Mouse (Mus musculus) liver, embryonic 11.5 days (tissue): ENCODE results near the gene Svop. TPM values are rescaled to one million over a fixed set of nuclear protein-coding genes. Genes with fewer than 3 reads are reported as not detected.

Experiments
- ATAC-seq: fragments of 200-750 bp; cut with Nextera tagmentation; replicated peaks from 2 replicates; pipeline ENCODE4 v1.8.0; 2017; ENCODE audit warnings: moderate number of reproducible peaks, mild to moderate bottlenecking, moderate TSS enrichment, moderate library complexity; ENCODE audit not compliant: low FRiP score
- DNase-seq: peaks from one replicate; pipeline ENCODE4 v3.0.0-alpha.2; 2017; ENCODE audit warnings: low spot score
- H3K27ac ChIP-seq: fragments of 300-500 bp; sonication (generic); 2 replicates; pipeline ENCODE4 v1.5.1; 2014; ENCODE audit warnings: mild to moderate bottlenecking, low read depth, low read length, control low read depth
- H3K27me3 ChIP-seq: fragments of 300-500 bp; sonication (generic); replicated peaks from 2 replicates; pipeline ENCODE4 v1.6.1; 2014; ENCODE audit warnings: low read length, mixed read lengths; ENCODE audit not compliant: control insufficient read depth, insufficient read depth
- H3K36me3 ChIP-seq: fragments of 300-500 bp; sonication (generic); 2 replicates; pipeline ENCODE4 v1.6.1; 2014; ENCODE audit warnings: mild to moderate bottlenecking, low read length, moderate library complexity, mixed read lengths; ENCODE audit not compliant: control insufficient read depth, insufficient read depth
- H3K4me1 ChIP-seq: fragments of 300-500 bp; sonication (generic); replicated peaks from 2 replicates; pipeline ENCODE4 v1.6.1; 2014; ENCODE audit warnings: low read length, mixed read lengths; ENCODE audit not compliant: control insufficient read depth, insufficient read depth
- H3K4me2 ChIP-seq: fragments of 300-500 bp; sonication (generic); 2 replicates; pipeline ENCODE4 v1.6.1; 2014; ENCODE audit warnings: mild to moderate bottlenecking, control low read depth, moderate library complexity
- H3K4me3 ChIP-seq: fragments of 300-500 bp; sonication (generic); 2 replicates; pipeline ENCODE4 v1.5.1; 2014; ENCODE audit warnings: low read depth, low read length, control low read depth
- H3K9ac ChIP-seq: fragments of 300-500 bp; sonication (generic); 2 replicates; pipeline ENCODE4 v1.6.1; 2014; ENCODE audit warnings: low read depth, low read length, control low read depth
- H3K9me3 ChIP-seq: fragments of 300-500 bp; sonication (generic); 2 replicates; pipeline ENCODE4 v1.6.1; 2016; ENCODE audit warnings: low read length, inconsistent platforms, mixed read lengths; ENCODE audit not compliant: control insufficient read depth
- WGBS: fragments of 180-500 bp; shearing (Covaris S2); extraction: QIAGEN DNeasy Blood & Tissue Kit; methylation state at CpG from one replicate; pipeline ENCODE4 v1.1.7; 2014; 5-methylcytosine and 5-hydroxymethylcytosine counted together
- polyA plus RNA-seq: library from polyadenylated mRNA; unstranded; fragments of >200 nt; fragmentation: Nextera tagmentation; extraction: Ambion mirVana; gene quantifications from 2 replicates; pipeline ENCODE4 v1.2.1, GENCODE M21; 2014

Svop gene
- polyA plus RNA-seq, 1 experiment from 2014 or later: not detected

DNA sequence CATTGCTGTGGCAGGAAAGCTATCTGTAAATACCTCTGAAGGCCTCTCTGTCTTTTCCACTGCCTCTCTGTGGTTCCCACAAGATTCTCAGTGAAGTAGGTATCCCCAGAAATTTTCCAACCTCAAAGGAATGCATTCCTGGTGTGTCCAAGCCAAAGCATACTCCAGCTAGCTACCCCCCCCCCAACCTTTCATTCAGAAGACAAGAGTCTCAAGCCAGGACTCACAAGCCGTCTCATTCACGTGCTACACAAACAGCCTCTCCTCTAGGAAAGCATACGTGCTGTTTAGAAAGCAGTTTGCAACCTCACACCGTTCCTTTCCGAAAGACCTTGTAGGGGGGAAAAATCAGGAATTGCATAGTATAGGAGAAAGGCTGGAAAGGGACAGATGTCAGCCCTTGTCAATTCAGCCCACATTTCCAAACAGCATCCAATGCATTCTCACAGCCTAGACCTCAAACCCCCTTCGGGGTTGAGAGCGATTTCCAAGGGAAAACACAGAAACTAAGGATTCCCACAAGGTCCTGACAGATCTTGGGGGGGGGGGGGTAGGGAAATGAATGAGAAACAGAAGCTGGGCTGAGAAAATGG lies 853 bp downstream of the Svop start:
- Histone ChIP-seq H3K9ac (no peak overlapping the region), H3K27me3 (peaks cover 10% of the 10 kb centered on the region), H3K27ac (no peak overlapping the region), H3K9me3 (no peaks in the 10 kb centered on the region), H3K4me1 (no peaks in the 10 kb centered on the region; the same call in 1 of the 2 replicates), H3K4me3 (no peak overlapping the region), H3K4me2 (no peak overlapping the region), H3K36me3 (no peaks in the 10 kb centered on the region)
- ATAC-seq (no peak), DNase-seq (no peak)
- WGBS: 28% methylated on average over 7 of the region's 7 CpGs

DNA sequence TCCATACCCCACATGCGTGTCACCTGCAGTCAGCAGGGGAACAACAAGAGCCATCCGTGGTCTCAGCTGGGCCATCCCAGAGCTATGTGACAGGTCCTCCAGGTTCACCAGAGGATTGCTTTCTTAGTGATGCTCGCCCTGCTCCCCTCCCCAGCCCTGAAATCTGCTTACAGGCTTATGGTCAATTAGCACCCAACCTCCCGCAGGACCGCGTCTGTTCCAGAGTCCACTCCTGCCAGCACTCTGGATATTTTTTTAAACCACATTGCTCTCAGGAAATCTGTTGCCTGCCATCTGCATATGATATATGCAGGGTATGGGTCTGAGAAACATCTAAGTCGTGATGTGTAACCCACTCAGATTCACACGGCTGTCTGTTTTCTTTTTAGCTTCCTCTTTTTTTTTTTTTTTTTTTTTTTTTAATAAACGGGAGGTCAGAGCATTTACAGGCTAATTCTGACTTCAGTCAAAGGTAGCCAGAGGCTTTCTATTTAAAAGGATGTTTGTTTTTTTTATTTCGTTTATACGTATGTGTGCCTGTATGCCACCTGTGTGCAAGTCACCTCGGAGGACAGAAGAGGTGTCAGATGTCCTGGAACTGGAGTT lies 3.4 kb downstream of the Svop start:
- Histone ChIP-seq H3K4me1 (no peaks in the 10 kb centered on the region; the same call in 1 of the 2 replicates), H3K9me3 (no peaks in the 10 kb centered on the region), H3K4me3 (no peak overlapping the region), H3K27me3 (peaks cover 10% of the 10 kb centered on the region), H3K9ac (no peak overlapping the region), H3K36me3 (no peaks in the 10 kb centered on the region), H3K4me2 (no peak overlapping the region), H3K27ac (no peak overlapping the region)
- WGBS: 63% methylated on average over 12 of the region's 12 CpGs
- DNase-seq (no peak), ATAC-seq (no peak)

DNA sequence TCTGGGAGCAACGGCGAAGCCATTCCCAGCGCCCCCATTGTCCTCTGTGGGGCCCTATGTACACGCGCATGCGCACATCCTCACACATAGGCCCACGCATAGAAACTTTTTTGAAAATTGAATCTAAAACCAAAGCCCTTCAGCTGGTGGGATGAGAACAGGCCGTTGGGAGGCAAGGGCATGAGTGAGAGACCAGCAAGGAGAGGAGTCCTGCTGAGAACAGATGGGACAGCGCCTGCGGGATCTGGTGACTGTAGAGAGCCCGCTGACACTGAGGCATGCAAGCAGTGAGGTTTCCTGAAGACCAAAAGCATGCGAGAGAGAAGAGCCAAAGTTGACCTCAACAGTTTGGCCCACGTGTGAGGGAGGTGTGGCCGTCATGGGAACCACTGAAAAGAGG lies 5.9 kb downstream of the Svop start:
- no peak overlapping the region for H3K4me2 ChIP-seq
- ATAC-seq: no peak

DNA sequence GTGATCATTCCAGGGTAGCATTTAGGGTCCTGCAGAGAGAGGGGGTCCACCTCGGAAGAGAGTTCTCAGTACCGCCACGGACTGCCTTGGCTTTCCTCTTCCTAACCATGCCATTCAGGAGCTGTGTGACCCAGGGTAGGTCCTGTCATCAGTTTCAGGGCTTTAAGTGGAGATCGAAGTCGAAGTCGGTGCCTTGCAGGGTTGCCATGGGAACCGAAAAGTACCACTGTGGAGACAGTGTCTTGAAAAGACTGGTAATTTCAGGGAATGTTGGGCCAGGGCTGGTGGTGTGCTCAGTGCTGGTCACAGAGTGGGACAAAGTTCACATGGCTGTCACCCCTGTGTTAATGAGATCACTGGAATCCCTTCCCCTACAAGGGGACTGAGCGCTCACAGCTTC lies 14.4 kb downstream of the Svop start:
- Histone ChIP-seq H3K9me3 (no peaks in the 10 kb centered on the region), H3K27ac (no peak overlapping the region), H3K9ac (no peak overlapping the region), H3K36me3 (no peaks in the 10 kb centered on the region), H3K4me3 (no peak overlapping the region), H3K27me3 (no peaks in the 10 kb centered on the region), H3K4me2 (no peak overlapping the region), H3K4me1 (no peaks in the 10 kb centered on the region)
- DNase-seq: no peak
- no peak for ATAC-seq
- WGBS: 66% methylated on average over 8 of the region's 8 CpGs

More for the DNA sequence above, 5.9 kb downstream of the Svop start:
- no peaks in the 10 kb centered on the region; the same call in 1 of the 2 replicates for H3K27me3 ChIP-seq
- H3K36me3 ChIP-seq: no peaks in the 10 kb centered on the region
- H3K4me1 ChIP-seq: no peaks in the 10 kb centered on the region
- H3K9me3 ChIP-seq: no peaks in the 10 kb centered on the region
- 67% methylated on average over 14 of the region's 14 CpGs for WGBS
- H3K27ac ChIP-seq: no peak overlapping the region
- no peak overlapping the region for H3K4me3 ChIP-seq
- no peak for DNase-seq
- no peak overlapping the region for H3K9ac ChIP-seq

DNA sequence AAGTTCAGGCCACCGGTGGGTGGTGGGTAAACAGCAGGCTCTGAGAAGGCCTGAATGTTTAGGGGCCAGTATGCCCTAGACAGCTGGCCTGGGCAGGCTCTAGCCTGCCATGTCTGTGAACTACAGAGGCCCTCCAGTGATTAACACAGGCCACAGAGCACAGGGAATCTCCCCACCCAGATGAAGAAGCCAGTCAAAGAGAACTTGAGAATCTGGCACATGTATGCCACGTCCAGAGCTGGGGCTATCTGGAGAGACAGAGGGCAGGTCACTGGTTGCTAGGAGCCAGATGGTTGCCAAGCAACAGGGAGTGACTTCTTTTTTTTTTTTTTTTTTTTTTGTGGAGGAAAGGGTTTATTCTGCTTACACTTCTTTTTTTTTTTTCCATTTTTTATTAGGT lies 19.1 kb downstream of the Svop start:
- Histone ChIP-seq H3K9ac (no peak overlapping the region), H3K36me3 (no peaks in the 10 kb centered on the region), H3K27me3 (no peaks in the 10 kb centered on the region), H3K9me3 (no peaks in the 10 kb centered on the region), H3K4me2 (no peak overlapping the region), H3K27ac (no peak overlapping the region), H3K4me1 (no peaks in the 10 kb centered on the region), H3K4me3 (no peak overlapping the region)
- DNase-seq: no peak
- WGBS: 46% methylated on average over 2 of the region's 2 CpGs
- no peak for ATAC-seq

DNA sequence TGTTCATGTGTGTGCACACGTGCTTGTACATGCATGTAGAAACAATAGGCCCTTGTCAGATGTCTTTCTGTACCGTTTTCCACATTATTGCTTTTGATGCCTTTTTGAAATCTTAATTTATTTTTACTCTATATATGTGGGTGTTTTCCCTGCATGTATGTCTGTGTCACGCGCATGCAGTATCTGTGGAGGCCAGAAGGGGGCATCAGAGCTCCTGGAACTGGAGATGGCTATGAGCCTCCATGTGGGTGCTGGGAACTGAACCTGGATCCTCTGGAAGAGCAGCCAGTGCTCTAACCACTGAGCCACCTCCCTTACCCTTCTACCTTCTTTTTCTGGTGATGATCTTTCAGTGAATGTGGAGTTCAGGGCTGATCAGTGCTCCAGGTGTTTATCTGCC lies 20.5 kb downstream of the Svop start:
- DNase-seq: no peak
- Histone ChIP-seq H3K4me1 (no peaks in the 10 kb centered on the region), H3K4me2 (no peak overlapping the region), H3K27me3 (no peaks in the 10 kb centered on the region), H3K27ac (no peak overlapping the region), H3K4me3 (no peak overlapping the region), H3K9me3 (no peaks in the 10 kb centered on the region), H3K9ac (no peak overlapping the region), H3K36me3 (no peaks in the 10 kb centered on the region)
- no peak for ATAC-seq
- 90% methylated on average over 4 of the region's 4 CpGs for WGBS

DNA sequence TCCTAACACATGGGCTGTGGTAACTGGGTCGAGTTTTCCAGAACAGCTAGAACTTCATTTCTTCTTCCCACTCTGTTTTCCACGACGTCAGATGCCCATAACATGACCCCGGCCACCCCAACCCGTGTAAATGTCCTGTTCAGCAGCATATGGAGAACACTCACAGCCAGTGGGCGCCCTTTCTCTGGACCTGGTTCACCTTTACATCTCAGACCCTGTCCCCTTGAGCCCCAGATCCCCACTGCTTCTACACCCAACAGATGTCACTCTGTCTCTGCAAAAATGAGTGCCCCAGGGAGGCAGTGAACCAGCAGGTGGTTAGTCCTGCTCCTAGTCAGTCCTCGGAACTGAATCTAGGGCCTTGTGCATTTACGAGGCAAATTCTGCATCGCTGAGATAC lies 23.4 kb downstream of the Svop start:
- Histone ChIP-seq H3K4me1 (no peaks in the 10 kb centered on the region), H3K4me3 (no peak overlapping the region), H3K27me3 (no peaks in the 10 kb centered on the region), H3K9ac (no peak overlapping the region), H3K4me2 (no peak overlapping the region), H3K27ac (no peak overlapping the region), H3K9me3 (no peaks in the 10 kb centered on the region), H3K36me3 (no peaks in the 10 kb centered on the region)
- 66% methylated on average over 9 of the region's 9 CpGs for WGBS
- ATAC-seq (no peak), DNase-seq (no peak)

DNA sequence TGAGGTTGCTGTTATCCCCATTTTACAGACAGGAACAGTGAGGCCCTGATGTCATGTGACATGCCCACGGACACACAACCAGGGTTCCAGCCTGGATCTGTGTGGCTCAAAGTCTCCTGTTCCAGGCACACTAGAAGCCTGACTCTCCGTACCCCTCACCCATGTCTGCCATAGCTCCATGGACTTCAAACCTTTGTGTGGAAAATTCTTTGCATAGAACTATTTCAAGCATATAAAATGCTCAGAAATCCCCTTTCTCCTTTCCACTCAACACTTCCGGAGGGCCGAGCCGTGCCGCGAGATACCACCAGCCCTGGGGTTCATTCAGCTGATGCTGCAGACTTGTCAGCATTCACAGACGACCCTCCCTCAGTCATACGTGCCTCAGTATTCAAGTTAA lies 23.8 kb downstream of the Svop start:
- Histone ChIP-seq H3K9me3 (no peaks in the 10 kb centered on the region), H3K9ac (no peak overlapping the region), H3K36me3 (no peaks in the 10 kb centered on the region), H3K4me3 (no peak overlapping the region), H3K4me1 (no peaks in the 10 kb centered on the region), H3K27me3 (no peaks in the 10 kb centered on the region), H3K27ac (no peak overlapping the region), H3K4me2 (no peak overlapping the region)
- ATAC-seq (no peak), DNase-seq (no peak)
- 78% methylated on average over 9 of the region's 9 CpGs for WGBS

DNA sequence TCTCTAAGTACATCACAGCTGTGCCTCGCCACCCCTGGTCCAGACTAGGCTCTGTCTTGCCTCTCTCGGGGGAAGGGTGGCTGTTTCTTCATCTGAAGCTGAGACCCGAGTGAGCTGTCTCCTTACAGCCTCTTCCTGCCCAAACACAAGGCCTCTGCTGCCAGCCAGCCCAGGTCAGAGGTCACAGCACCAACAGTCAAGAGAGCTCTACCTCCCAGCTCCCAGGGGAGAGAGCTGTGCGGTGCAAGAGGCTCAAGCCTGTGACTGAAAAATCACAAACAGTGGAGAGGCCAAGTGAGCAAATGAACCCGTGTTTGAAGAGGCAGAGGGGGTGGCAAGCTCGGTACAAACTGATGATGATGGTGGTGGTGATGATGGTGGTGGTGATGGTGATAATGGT lies 24.8 kb downstream of the Svop start:
- DNase-seq: no peak
- no peak for ATAC-seq
- Histone ChIP-seq H3K9ac (no peak overlapping the region), H3K9me3 (no peaks in the 10 kb centered on the region), H3K27ac (no peak overlapping the region), H3K27me3 (no peaks in the 10 kb centered on the region), H3K4me3 (no peak overlapping the region), H3K4me2 (no peak overlapping the region), H3K36me3 (no peaks in the 10 kb centered on the region), H3K4me1 (no peaks in the 10 kb centered on the region)
- 53% methylated on average over 6 of the region's 6 CpGs for WGBS
